Mouse (Mus musculus) midbrain, embryonic 16.5 days (tissue): ENCODE measurements around the gene Gimap1. TPM values are rescaled to one million over a fixed set of nuclear protein-coding genes. Genes with fewer than 3 reads are reported as not detected.

Source experiments
- ATAC-seq: fragments of 200-750 bp; cut with Nextera tagmentation; 2 replicates; pipeline ENCODE4 v1.8.0; 2017; ENCODE audit warnings: moderate TSS enrichment
- H3K27ac ChIP-seq: fragments of 300-500 bp; sonication (generic); 2 replicates; pipeline ENCODE4 v1.5.1; 2014; ENCODE audit warnings: mild to moderate bottlenecking, low read length, mixed read lengths
- H3K27me3 ChIP-seq: fragments of 300-500 bp; sonication (generic); 2 replicates; pipeline ENCODE4 v1.6.1; 2014; ENCODE audit warnings: low read depth, low read length, mixed read lengths; ENCODE audit not compliant: control insufficient read depth, insufficient read depth
- H3K36me3 ChIP-seq: fragments of 300-500 bp; sonication (generic); 2 replicates; pipeline ENCODE4 v1.6.1; 2014; ENCODE audit warnings: mild to moderate bottlenecking, low read length, moderate library complexity, mixed read lengths; ENCODE audit not compliant: control insufficient read depth, insufficient read depth
- H3K4me1 ChIP-seq: fragments of 300-500 bp; sonication (generic); 2 replicates; pipeline ENCODE4 v1.6.1; 2014; ENCODE audit warnings: mild to moderate bottlenecking, low read length, mixed read lengths; ENCODE audit not compliant: control insufficient read depth, insufficient read depth
- H3K4me2 ChIP-seq: fragments of 300-500 bp; sonication (generic); 2 replicates; pipeline ENCODE4 v1.6.1; 2014; ENCODE audit warnings: mild to moderate bottlenecking, low read length, mixed read lengths
- H3K4me3 ChIP-seq: fragments of 300-500 bp; sonication (generic); 2 replicates; pipeline ENCODE4 v1.5.1; 2014; ENCODE audit warnings: low read depth, mild to moderate bottlenecking, low read length, moderate library complexity, mixed read lengths
- H3K9ac ChIP-seq: fragments of 300-500 bp; sonication (generic); 2 replicates; pipeline ENCODE4 v1.6.1; 2014; ENCODE audit warnings: low read depth, low read length, mixed read lengths
- H3K9me3 ChIP-seq: fragments of 300-500 bp; sonication (generic); replicated peaks from 2 replicates; pipeline ENCODE4 v1.6.1; 2014; ENCODE audit warnings: mild to moderate bottlenecking, low read length, mixed read lengths; ENCODE audit not compliant: control insufficient read depth, poor library complexity, severe bottlenecking
- WGBS: fragments of 180-500 bp; shearing (Covaris S2); extraction: QIAGEN DNeasy Blood & Tissue Kit; methylation state at CpG from one replicate; pipeline ENCODE4 v1.1.7; 2014; 5-methylcytosine and 5-hydroxymethylcytosine counted together
- polyA plus RNA-seq: library from polyadenylated mRNA; unstranded; fragments of >200 nt; fragmentation: Nextera tagmentation; extraction: Ambion mirVana; gene quantifications from 2 replicates; pipeline ENCODE4 v1.2.1, GENCODE M21; 2015

The Gimap1 gene
- polyA plus RNA-seq, 1 experiment from 2014 or later: 5.4 TPM

- no peak for ATAC-seq
- Histone ChIP-seq H3K27me3 (no peaks in the 10 kb centered on the region), H3K9ac (no peak overlapping the region), H3K27ac (no peak overlapping the region), H3K4me3 (no peak overlapping the region), H3K4me2 (no peak overlapping the region), H3K36me3 (no peaks in the 10 kb centered on the region), H3K4me1 (no peaks in the 10 kb centered on the region), H3K9me3 (no peaks in the 10 kb centered on the region)
- WGBS: 54% methylated on average over 8 of the region's 8 CpGs
Observed at GRCm38 (mm10) chr6:48732864-48733304, 6.0 kb upstream of the Gimap1 start.

GRCm38 (mm10) chr6:48733660-48734059 lies 5.2 kb upstream of the Gimap1 start:
- H3K27ac ChIP-seq: no peak overlapping the region
- no peak overlapping the region for H3K9ac ChIP-seq
- no peak overlapping the region for H3K4me3 ChIP-seq
- H3K4me1 ChIP-seq: no peaks in the 10 kb centered on the region
- no peak overlapping the region for H3K4me2 ChIP-seq
- no peaks in the 10 kb centered on the region for H3K9me3 ChIP-seq
- no peaks in the 10 kb centered on the region for H3K36me3 ChIP-seq
- ATAC-seq: no peak
- 89% methylated on average over 1 of the region's 1 CpGs for WGBS
- H3K27me3 ChIP-seq: no peaks in the 10 kb centered on the region

- Histone ChIP-seq H3K9ac (no peak overlapping the region), H3K9me3 (no peaks in the 10 kb centered on the region), H3K4me1 (0 out of 2 replicates have a peak, but pooled peaks cover 1% of the 10 kb centered on the region), H3K27me3 (0 out of 2 replicates have a peak, but pooled peaks cover 6% of the 10 kb centered on the region), H3K36me3 (no peaks in the 10 kb centered on the region), H3K4me3 (no peak overlapping the region), H3K4me2 (no peak overlapping the region), H3K27ac (no peak overlapping the region)
- WGBS: 81% methylated on average over 2 of the region's 2 CpGs
- ATAC-seq: no peak
Observed at GRCm38 (mm10) chr6:48737053-48737452, 1.8 kb upstream of the Gimap1 start.

- H3K4me1 ChIP-seq: 0 out of 2 replicates have a peak, but pooled peaks cover 4% of the 10 kb centered on the region
- H3K9me3 ChIP-seq: no peaks in the 10 kb centered on the region
- H3K4me3 ChIP-seq: no peak overlapping the region
- WGBS: 86% methylated on average over 5 of the region's 5 CpGs
- H3K27ac ChIP-seq: no peak overlapping the region
- ATAC-seq: no peak
- H3K36me3 ChIP-seq: no peaks in the 10 kb centered on the region
- no peak overlapping the region for H3K9ac ChIP-seq
- H3K27me3 ChIP-seq: 0 out of 2 replicates have a peak, but pooled peaks cover 6% of the 10 kb centered on the region
- no peak overlapping the region for H3K4me2 ChIP-seq
Observed at GRCm38 (mm10) chr6:48737688-48738087, 1.2 kb upstream of the Gimap1 start.

- ATAC-seq: no peak
- Histone ChIP-seq H3K36me3 (no peaks in the 10 kb centered on the region), H3K27ac (no peak overlapping the region), H3K4me3 (no peak overlapping the region), H3K9me3 (no peaks in the 10 kb centered on the region), H3K4me1 (0 out of 2 replicates have a peak, but pooled peaks cover 4% of the 10 kb centered on the region), H3K27me3 (peaks cover 10% of the 10 kb centered on the region; the same call in 1 of the 2 replicates), H3K9ac (no peak overlapping the region), H3K4me2 (no peak overlapping the region)
- 88% methylated on average over 3 of the region's 3 CpGs for WGBS
Observed at GRCm38 (mm10) chr6:48739780-48740055, 864 bp downstream of the Gimap1 start.

GRCm38 (mm10) chr6:48740501-48741169 lies 1.8 kb downstream of the Gimap1 start:
- no peak for ATAC-seq
- WGBS: 86% methylated on average over 3 of the region's 3 CpGs

GRCm38 (mm10) chr6:48741273-48741672 lies 2.4 kb downstream of the Gimap1 start:
- no peak overlapping the region for H3K9ac ChIP-seq
- H3K27ac ChIP-seq: no peak overlapping the region
- H3K4me2 ChIP-seq: no peak overlapping the region
- H3K9me3 ChIP-seq: no peaks in the 10 kb centered on the region
- H3K4me1 ChIP-seq: 0 out of 2 replicates have a peak, but pooled peaks cover 4% of the 10 kb centered on the region
- no peak for ATAC-seq
- 32% methylated on average over 3 of the region's 3 CpGs for WGBS
- H3K4me3 ChIP-seq: no peak overlapping the region
- peaks cover 10% of the 10 kb centered on the region; the same call in 1 of the 2 replicates for H3K27me3 ChIP-seq
- no peaks in the 10 kb centered on the region for H3K36me3 ChIP-seq

More at GRCm38 (mm10) chr6:48740501-48741169, 1.8 kb downstream of the Gimap1 start:
- peaks cover 10% of the 10 kb centered on the region; the same call in 1 of the 2 replicates for H3K27me3 ChIP-seq
- H3K36me3 ChIP-seq: no peaks in the 10 kb centered on the region
- H3K4me3 ChIP-seq: no peak overlapping the region
- H3K9me3 ChIP-seq: no peaks in the 10 kb centered on the region
- 0 out of 2 replicates have a peak, but pooled peaks cover 4% of the 10 kb centered on the region for H3K4me1 ChIP-seq
- H3K4me2 ChIP-seq: no peak overlapping the region
- no peak overlapping the region for H3K9ac ChIP-seq
- no peak overlapping the region for H3K27ac ChIP-seq

- peak; percentile 66 for ATAC-seq
- Histone ChIP-seq H3K4me1 (0 out of 2 replicates have a peak, but pooled peaks cover 4% of the 10 kb centered on the region), H3K27me3 (peaks cover 10% of the 10 kb centered on the region), H3K27ac (no peak overlapping the region), H3K9me3 (no peaks in the 10 kb centered on the region), H3K4me2 (peak overlapping the region; percentile 83), H3K36me3 (no peaks in the 10 kb centered on the region), H3K9ac (no peak overlapping the region), H3K4me3 (peak overlapping the region; percentile 58; the same call in 1 of the 2 replicates)
- 36% methylated on average over 9 of the region's 9 CpGs for WGBS
Observed at GRCm38 (mm10) chr6:48741711-48742206, 2.9 kb downstream of the Gimap1 start.
